Mouse (Mus musculus): Measurements from ENCODE around the gene Srgap1. TPM values are rescaled to one million over a fixed set of nuclear protein-coding genes. Genes with fewer than 3 reads are reported as not detected.

The Srgap1 gene
- polyA plus RNA-seq, 1 experiment, result 1.6 TPM

- Histone ChIP-seq H3K4me1 (ENCODE audit: control insufficient read depth, insufficient read depth, insufficient read length, low read length) (no peaks in the 10 kb centered on the region), H3K36me3 (ENCODE audit: control insufficient read depth, insufficient read depth, low read length) (no peaks in the 10 kb centered on the region), H3K4me3 (ENCODE audit: low read depth, low read length) (no peak overlapping the region), H3K27me3 (ENCODE audit: control insufficient read depth, insufficient read depth, low read length) (no peaks in the 10 kb centered on the region), H3K27ac (ENCODE audit: insufficient read depth, low read depth, low read length) (no peak overlapping the region)
- WGBS, result 81% methylated on average over 8 of the region's 8 CpGs
- TF ChIP-seq CTCF (IDR thresholded peaks at IDR 0.05; ENCODE audit: extremely low read depth, insufficient read length, insufficient replicate concordance, low read depth, low read length) (no peak), POLR2A (IDR thresholded peaks at IDR 0.05; ENCODE audit: low read depth, low read length) (no peak)
These were observed 88.4 kb downstream of the Srgap1 start for GRCm38 (mm10) chr10:121958741-121959140.

- WGBS, result 85% methylated on average over 11 of the region's 11 CpGs
These were observed 90.6 kb downstream of the Srgap1 start for GRCm38 (mm10) chr10:121956505-121956904.

GRCm38 (mm10) chr10:121955730-121956129 is 91.4 kb downstream of the Srgap1 start:
- TF ChIP-seq CTCF (IDR thresholded peaks at IDR 0.05; ENCODE audit: extremely low read depth, insufficient read length, insufficient replicate concordance, low read depth, low read length) (no peak), POLR2A (IDR thresholded peaks at IDR 0.05; ENCODE audit: low read depth, low read length) (no peak)
- no peak overlapping the region for H3K27ac ChIP-seq (ENCODE audit: insufficient read depth, low read depth, low read length)
- H3K27me3 ChIP-seq (ENCODE audit: control insufficient read depth, insufficient read depth, low read length), result no peaks in the 10 kb centered on the region
- no peak overlapping the region for H3K4me3 ChIP-seq (ENCODE audit: low read depth, low read length)
- no peaks in the 10 kb centered on the region for H3K4me1 ChIP-seq (ENCODE audit: control insufficient read depth, insufficient read depth, insufficient read length, low read length)
- 76% methylated on average over 4 of the region's 4 CpGs for WGBS
- no peaks in the 10 kb centered on the region for H3K36me3 ChIP-seq (ENCODE audit: control insufficient read depth, insufficient read depth, low read length)

More at GRCm38 (mm10) chr10:121956505-121956904, 90.6 kb downstream of the Srgap1 start:
- Histone ChIP-seq H3K27ac (ENCODE audit: insufficient read depth, low read depth, low read length) (no peak overlapping the region), H3K4me3 (ENCODE audit: low read depth, low read length) (no peak overlapping the region), H3K36me3 (ENCODE audit: control insufficient read depth, insufficient read depth, low read length) (no peaks in the 10 kb centered on the region), H3K27me3 (ENCODE audit: control insufficient read depth, insufficient read depth, low read length) (no peaks in the 10 kb centered on the region), H3K4me1 (ENCODE audit: control insufficient read depth, insufficient read depth, insufficient read length, low read length) (no peaks in the 10 kb centered on the region)
- TF ChIP-seq POLR2A (IDR thresholded peaks at IDR 0.05; ENCODE audit: low read depth, low read length), result no peak
- TF ChIP-seq CTCF (IDR thresholded peaks at IDR 0.05; ENCODE audit: extremely low read depth, insufficient read length, insufficient replicate concordance, low read depth, low read length), result no peak

GRCm38 (mm10) chr10:121954877-121955276 is 92.2 kb downstream of the Srgap1 start:
- Histone ChIP-seq H3K27ac (ENCODE audit: insufficient read depth, low read depth, low read length) (no peak overlapping the region), H3K36me3 (ENCODE audit: control insufficient read depth, insufficient read depth, low read length) (no peaks in the 10 kb centered on the region), H3K4me3 (ENCODE audit: low read depth, low read length) (no peak overlapping the region), H3K4me1 (ENCODE audit: control insufficient read depth, insufficient read depth, insufficient read length, low read length) (no peaks in the 10 kb centered on the region), H3K27me3 (ENCODE audit: control insufficient read depth, insufficient read depth, low read length) (no peaks in the 10 kb centered on the region)
- no peak for TF ChIP-seq POLR2A (IDR thresholded peaks at IDR 0.05; ENCODE audit: low read depth, low read length)
- no peak for TF ChIP-seq CTCF (IDR thresholded peaks at IDR 0.05; ENCODE audit: extremely low read depth, insufficient read length, insufficient replicate concordance, low read depth, low read length)
- 76% methylated on average over 6 of the region's 6 CpGs for WGBS

GRCm38 (mm10) chr10:121953041-121953440 is 94.1 kb downstream of the Srgap1 start:
- TF ChIP-seq POLR2A (IDR thresholded peaks at IDR 0.05; ENCODE audit: low read depth, low read length) (no peak), CTCF (IDR thresholded peaks at IDR 0.05; ENCODE audit: extremely low read depth, insufficient read length, insufficient replicate concordance, low read depth, low read length) (no peak)
- Histone ChIP-seq H3K27ac (ENCODE audit: insufficient read depth, low read depth, low read length) (no peak overlapping the region), H3K4me3 (ENCODE audit: low read depth, low read length) (no peak overlapping the region), H3K4me1 (ENCODE audit: control insufficient read depth, insufficient read depth, insufficient read length, low read length) (no peaks in the 10 kb centered on the region), H3K27me3 (ENCODE audit: control insufficient read depth, insufficient read depth, low read length) (no peaks in the 10 kb centered on the region), H3K36me3 (ENCODE audit: control insufficient read depth, insufficient read depth, low read length) (no peaks in the 10 kb centered on the region)
- 85% methylated on average over 5 of the region's 5 CpGs for WGBS

DNA sequence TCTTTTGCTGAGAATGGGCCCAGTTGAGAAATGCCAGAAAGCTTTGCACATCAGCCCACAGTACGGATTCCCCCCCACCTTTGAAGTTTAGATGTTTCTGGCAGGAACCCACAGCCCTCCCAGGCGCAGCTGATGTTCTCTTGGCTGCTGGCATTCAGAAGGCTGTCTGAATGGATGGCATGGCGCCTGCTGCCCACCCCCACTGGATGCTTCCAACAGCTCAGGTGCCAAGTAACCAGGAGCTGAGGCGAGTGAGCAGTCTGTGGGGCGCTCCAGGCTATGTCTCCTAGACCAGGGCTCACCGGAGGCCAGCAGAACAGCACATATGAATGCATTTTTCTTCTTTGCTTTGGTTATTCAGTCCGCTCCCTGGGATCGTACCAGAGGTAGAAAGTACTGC is 100.9 kb downstream of the Srgap1 start:
- H3K27ac ChIP-seq (ENCODE audit: insufficient read depth, low read depth, low read length), result no peak overlapping the region
- TF ChIP-seq CTCF (IDR thresholded peaks at IDR 0.05; ENCODE audit: extremely low read depth, insufficient read length, insufficient replicate concordance, low read depth, low read length), result no peak
- no peak for TF ChIP-seq POLR2A (IDR thresholded peaks at IDR 0.05; ENCODE audit: low read depth, low read length)
- 85% methylated on average over 8 of the region's 8 CpGs for WGBS
- no peaks in the 10 kb centered on the region for H3K36me3 ChIP-seq (ENCODE audit: control insufficient read depth, insufficient read depth, low read length)
- H3K4me1 ChIP-seq (ENCODE audit: control insufficient read depth, insufficient read depth, insufficient read length, low read length), result no peaks in the 10 kb centered on the region
- no peak overlapping the region for H3K4me3 ChIP-seq (ENCODE audit: low read depth, low read length)
- H3K27me3 ChIP-seq (ENCODE audit: control insufficient read depth, insufficient read depth, low read length), result no peaks in the 10 kb centered on the region

GRCm38 (mm10) chr10:121931909-121932308 is 115.2 kb downstream of the Srgap1 start:
- TF ChIP-seq POLR2A (IDR thresholded peaks at IDR 0.05; ENCODE audit: low read depth, low read length) (no peak), CTCF (IDR thresholded peaks at IDR 0.05; ENCODE audit: extremely low read depth, insufficient read length, insufficient replicate concordance, low read depth, low read length) (no peak)
- Histone ChIP-seq H3K4me1 (ENCODE audit: control insufficient read depth, insufficient read depth, insufficient read length, low read length) (no peaks in the 10 kb centered on the region), H3K27ac (ENCODE audit: insufficient read depth, low read depth, low read length) (no peak overlapping the region), H3K36me3 (ENCODE audit: control insufficient read depth, insufficient read depth, low read length) (no peaks in the 10 kb centered on the region), H3K27me3 (ENCODE audit: control insufficient read depth, insufficient read depth, low read length) (no peaks in the 10 kb centered on the region), H3K4me3 (ENCODE audit: low read depth, low read length) (no peak overlapping the region)
- WGBS, result 90% methylated on average over 14 of the region's 14 CpGs
